Mouse (Mus musculus) layer of hippocampus, postnatal 25 days (tissue): ENCODE measurements around the gene Wfdc1. TPM values are rescaled to one million over a fixed set of nuclear protein-coding genes. Genes with fewer than 3 reads are reported as not detected.

Source experiments
- DNase-seq, 2 experiments: peaks; one replicate each; pipeline ENCODE4 v3.0.0; 2022; ENCODE audit warnings: mixed read lengths in 2 of 2, low spot score in 1 of 2; ENCODE audit errors: extremely low spot score in 1 of 2
- total RNA-seq, 2 experiments: library from RNA; stranded (reverse); gene quantifications; 2 replicates each; pipeline ENCODE4 v1.2.3; 2021

The Wfdc1 gene
- total RNA-seq, 2 experiments from 2014 or later = 6.6 to 8.4 TPM

DNA sequence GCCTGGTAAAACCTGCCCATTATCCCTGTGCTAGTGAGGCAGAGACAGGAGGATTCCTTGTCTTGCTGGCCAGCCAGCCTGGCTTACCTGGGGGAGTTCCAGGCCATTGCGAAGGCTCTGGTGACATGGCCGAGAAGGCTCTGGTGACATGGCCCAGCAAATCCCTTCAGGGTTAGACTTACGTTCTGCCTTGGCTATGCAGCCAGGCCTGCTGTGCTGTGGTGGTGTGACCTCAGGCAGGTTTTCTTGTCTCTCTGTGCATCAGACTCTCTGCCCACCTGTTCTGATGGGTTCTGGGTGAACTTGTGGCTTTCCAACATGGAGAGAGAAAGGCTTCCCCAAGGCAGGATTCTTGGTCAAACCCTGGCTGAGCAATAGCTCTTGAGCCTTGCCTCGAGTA lies 28.8 kb upstream of the Wfdc1 start:
- DNase-seq = no peak

DNA sequence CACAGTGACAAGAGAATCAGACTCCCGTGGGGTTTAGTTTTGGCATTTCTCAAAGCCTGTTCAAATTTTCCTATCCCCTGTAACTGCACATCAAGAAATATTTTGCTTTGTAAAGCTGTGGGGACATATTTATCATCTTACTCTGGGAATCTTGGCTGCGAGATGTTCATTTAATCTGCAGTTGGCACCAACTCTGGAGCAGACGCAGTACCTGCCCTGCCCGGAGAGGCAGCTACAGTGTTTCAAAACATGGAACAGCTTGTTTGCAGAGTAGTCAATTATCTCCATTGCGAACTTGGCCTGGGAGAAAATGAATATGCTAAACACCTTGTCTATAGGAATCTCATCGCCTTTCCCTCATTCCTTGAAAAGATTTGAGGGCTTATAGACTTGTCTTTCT lies 27.9 kb upstream of the Wfdc1 start:
- no peak for DNase-seq

DNA sequence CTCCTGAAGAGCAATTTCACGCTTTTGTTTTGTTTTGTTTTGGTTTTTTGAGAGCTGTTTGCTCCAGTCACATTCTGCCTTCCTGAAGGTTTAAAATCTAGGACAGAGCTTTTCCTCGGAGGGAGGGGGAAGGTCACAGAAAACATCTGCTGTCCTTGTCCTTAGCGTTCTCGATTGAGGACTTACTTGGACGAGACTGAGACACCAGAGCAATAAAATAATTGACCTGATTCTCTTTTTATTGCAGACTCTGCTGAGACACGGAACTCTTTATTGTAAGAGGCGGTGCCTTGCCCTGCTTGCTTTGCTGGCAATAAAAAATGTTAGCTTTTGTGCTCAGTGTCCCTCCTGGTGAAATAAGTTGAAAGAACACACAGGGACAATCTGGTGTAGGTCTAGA lies 26.4 kb upstream of the Wfdc1 start:
- no peak for DNase-seq

DNA sequence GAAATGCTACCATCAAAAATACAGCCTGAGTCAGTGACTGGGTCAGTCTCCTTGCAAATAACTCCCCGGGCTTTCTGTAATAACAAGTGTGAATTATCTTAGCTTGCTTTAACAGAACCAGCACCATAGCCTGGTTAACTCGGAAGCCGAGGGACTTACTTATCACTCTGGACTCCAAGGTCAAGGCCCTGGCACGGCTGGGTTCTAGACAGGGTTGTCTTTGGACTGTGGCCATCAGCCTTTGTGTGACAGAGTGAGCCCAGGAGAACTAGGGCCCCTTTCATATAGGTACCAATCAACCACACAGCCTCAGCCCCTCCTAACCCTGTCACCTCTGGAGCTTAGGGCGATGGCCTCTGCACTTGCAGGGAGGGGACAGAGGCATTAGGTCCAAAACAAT lies 25.1 kb upstream of the Wfdc1 start:
- DNase-seq = no peak

DNA sequence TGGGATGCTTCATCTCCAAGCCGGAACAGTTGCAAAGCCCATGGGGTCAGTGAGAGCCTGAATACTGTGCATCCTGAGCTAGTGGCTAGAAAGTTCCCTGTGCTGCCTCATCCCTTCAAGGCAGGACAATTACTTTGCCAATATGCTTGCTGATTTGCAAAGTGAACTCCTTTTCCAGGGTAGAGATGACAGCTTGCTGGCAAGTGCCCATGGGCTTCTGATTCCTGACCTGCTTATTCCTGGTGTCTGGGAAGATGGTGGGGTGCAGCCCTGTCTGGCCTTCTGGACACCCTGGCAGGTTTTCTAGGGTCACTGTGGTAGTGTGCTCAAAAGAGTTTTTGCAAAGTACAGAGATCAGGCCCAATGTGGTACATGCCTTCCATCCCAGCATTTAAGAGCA lies 23.2 kb upstream of the Wfdc1 start:
- DNase-seq = no peak

DNA sequence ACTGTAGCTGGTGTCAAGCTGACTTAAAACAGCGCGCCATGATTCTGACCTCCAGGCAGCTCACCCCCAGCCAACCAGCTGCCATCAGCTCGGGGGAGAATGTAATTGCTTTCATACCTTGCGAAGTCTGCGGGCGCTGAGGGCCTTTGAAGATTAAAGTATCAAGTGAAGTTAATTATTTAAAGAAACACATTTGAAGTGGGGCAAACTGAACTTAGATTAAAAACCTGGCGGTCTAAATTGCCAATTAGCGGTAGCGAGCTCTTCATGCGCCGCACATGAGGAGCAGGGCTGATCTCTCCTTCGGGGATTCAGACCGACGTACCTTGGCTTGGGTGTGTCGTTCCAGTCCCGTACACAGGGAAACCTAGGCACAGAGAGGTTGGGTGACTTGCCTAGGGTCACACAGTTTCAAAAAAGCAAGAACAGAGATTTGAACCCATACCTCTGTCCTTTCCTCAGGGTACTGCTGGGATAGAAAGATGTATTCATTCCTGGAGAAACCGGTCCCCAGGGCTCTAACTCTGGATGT lies 21.7 kb upstream of the Wfdc1 start:
- DNase-seq = no peak

DNA sequence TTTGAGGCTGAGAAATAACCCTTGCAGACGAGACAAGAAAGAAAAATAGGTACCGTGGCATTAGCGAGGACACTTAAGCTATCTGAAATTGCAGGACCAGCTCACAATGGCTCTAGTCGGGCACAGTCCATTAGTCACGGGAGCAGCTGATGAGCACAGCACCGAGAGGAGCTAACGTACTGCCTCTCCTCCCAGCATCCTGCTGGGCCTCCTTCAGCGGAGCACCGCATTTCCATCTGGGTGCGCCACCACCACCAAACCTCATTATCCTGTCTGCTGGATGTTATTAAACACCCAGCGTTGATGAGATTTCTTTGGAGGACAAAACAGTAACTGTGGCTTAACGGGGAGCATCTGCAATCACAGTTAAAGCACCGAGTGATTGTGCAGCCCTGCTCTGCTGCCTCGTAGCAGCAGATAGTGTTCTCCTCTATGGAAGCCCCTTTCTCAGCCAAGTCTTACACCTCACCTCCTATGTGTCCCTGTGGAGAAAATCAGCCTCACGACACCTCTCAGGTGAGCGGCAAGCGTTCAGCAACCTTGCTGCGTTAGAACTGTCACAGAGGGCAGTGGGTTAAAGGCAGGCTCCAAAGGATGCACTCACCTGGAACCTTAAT lies 21.1 kb upstream of the Wfdc1 start:
- DNase-seq = no peak

DNA sequence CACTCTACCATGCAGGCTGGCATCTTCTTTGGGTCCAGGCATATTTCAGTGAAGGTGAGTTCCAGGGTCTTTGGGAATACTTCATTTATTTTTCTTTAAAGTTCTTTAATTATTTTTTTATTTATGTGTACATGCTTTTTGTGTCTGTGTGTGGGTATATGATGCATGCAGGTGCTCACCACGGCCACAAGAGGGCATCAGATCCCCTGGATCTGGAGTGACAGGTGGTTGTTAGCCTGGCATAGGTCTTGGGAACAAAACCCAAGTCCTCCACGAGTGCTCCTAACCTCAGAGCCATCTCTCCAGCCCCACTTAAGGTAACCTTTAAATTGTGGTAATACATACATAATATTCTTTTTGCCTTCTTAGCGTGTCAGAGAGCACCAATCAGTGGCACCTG lies 20.0 kb upstream of the Wfdc1 start:
- no peak for DNase-seq

DNA sequence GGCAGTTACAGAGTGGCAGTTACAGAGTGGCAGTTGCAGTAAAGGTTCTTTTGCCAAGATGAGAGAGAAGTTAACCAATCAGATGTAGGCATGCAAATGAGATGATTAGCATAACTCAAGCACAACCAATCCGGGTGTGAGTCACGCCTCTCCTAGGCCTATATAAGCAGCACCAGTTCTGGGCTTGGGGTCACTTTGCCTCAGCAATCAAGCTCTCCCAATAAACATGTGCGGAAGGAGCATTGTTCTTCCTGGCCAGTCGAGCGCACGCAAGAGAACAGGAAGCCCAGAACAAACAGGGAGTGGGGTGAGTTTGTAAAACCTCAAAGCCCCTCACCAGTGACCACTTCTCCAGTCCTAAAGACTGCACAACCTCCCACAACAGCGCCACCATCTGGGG lies 19.3 kb upstream of the Wfdc1 start:
- no peak for DNase-seq

DNA sequence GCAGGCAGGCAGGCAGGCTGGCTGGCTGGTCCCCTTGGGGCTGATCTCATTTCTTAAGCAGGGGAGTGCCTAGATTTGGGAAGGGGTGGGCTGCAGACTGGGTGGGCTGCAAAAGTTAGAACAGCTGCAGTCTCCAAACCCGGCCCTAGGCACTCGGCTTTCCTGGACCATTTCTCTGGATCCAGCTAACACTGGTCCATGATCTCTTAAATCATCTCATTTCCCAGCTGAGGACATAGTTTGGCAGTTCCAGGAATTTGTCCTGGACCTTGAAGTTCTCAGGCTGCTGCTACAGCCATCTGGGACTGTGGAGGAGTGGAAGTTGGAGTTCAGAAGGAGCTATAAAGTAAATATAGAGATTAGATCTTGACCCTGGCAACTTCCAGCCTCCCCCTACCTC lies 14.8 kb upstream of the Wfdc1 start:
- DNase-seq = no peak

DNA sequence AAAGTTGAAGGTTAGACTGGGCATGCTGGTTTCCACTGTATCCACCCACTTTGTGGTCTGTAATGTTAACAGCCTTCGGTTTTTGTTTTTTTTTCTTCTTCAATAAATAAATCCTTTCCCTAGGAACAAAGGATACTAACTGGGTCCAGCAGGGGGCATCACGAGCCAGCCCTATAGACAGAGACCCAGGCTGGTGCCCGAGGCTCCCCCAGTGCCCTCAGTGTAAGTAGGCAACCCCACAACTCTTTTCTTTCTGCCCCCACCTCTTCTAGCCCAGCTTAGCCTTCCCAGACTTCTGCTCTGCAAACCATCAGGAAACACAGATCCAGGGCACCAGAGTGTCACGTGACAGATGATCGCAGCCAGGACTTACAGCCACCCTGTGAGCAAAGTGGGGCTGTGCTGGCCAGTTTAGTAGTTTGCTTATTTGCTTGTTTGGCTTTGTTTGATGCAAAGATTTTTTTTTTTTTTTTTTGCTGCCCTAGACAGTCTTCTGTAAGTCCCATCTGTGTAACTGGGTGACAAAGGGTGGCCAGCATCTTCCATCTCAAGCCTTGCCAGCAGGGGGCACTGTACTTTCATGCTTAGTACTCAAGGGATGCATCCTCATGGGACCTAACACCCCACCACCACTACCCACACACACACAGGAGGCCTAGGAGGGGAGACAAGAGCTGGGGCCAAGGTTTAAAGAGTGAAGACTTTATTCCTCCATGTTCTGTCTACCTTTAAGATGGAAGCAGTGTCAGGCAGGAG lies 9.3 kb upstream of the Wfdc1 start:
- peak in 1 of 2 experiments; percentile 50 for DNase-seq

DNA sequence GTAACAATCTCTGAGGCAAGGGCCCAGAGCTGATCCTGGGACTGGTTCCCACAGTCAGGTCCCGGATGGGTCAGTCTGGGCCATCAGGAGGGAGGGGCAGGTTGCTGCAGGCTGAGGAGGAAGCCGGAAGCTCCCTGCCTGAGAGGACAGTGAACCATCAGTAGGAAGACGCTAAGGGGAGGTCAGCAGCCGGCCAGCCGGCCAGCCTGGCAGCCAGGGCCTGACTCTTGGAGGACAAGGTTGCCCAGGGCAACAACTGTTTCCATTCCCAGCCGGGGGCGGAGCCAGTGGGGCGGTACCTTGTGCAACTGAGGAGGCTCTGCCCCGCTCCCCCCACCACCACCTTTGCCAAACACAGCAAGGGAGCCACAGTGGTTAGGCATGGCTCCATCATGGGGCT lies 5.1 kb upstream of the Wfdc1 start:
- no peak for DNase-seq

DNA sequence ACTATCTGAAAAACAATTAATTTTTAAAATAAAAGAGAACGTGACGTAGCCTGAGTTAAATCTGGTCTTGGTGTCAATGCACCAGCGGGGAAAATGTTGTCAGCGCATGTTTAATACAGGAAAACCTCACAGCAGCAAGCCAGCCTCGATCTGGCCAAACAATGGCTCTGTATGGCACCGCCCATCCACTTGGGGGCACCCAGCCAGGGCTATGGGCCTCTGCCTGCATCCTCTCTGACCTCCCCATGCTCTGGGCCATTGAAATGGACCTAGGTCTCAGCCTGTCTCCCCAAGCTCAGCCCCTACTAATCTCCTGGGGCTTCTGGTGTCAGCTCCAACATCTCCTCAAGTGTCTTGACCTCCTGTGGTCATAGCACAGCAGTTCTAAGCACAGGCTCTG lies 4.3 kb upstream of the Wfdc1 start:
- DNase-seq = no peak

DNA sequence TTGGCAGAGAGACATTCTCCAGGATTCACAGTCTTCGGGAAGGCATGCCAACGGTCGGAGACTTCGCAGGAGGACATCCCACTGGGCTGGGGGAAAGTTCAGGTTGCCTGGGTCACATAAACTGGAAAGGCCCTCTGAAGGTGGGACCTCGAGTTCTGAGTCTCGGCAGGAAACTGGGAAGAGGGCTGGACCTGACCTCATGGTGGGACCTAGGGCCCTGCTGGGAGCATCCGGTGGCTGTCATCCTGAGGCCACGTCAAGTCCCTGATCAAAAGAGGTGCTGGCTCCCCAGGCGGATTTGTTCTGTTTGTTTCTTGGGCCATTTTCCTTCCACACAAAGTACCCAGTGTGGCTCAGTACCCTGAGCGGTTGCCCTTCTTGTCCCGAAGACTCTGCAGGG lies 2.7 kb upstream of the Wfdc1 start:
- DNase-seq = no peak

DNA sequence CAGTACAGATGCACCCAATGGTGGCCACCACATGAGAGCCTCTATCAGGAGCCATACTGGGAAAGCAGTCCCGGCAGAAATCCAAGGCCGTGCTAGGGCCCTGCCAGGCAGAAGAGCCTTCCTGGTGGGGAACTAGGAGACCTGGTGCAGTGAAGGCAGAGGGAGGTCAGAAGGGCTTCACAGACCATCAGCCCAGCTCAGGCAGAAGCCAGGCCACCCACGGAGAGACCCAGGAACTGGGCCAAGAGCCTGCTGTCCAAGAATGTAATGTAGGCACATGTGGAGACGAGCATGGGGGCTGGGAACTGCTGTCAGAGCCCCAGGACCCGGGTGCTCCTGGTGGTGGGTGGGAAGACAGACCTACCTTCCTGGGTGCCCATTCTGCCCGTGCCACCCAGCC lies 895 bp upstream of the Wfdc1 start:
- DNase-seq = no peak

DNA sequence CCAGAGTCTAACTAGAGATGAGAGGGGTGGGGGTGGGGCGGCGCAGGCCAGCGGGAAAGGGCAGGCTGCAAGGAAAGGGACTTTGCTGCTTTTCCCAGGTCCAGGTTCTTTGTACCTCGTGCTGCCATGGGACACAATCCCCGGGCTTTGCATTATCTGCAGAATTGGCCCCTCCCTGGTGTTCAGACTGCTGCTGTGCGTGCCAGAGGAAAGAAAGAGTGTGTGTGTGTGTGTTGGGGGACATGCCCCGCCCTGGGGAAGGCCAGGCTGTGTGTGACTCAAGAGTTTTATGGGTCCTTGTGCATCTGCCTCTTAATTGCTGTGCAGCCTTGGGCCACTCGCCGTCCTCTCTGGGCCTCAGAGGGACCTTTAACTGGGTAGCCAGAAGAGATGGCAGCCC lies 2.3 kb downstream of the Wfdc1 start:
- no peak for DNase-seq

DNA sequence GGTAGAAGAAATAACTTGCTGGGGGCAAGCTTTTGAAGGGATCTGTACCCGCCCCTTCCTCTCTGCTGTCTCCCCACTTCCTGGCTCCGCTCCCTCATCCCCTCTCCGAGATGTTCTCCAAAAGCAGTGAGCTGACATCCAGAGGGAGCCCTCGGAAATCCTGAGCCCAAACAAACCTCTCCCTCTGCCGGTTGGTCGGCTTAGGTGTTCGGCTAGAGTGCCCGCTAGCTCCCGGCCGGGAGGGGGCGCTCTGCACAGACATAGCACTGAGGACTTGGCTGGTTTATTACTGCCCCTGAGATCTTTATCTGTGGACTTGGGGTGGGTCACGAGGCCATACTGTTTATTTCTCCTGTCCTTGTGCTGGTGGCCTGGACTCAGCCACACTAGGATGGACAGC lies 3.1 kb downstream of the Wfdc1 start:
- no peak for DNase-seq

DNA sequence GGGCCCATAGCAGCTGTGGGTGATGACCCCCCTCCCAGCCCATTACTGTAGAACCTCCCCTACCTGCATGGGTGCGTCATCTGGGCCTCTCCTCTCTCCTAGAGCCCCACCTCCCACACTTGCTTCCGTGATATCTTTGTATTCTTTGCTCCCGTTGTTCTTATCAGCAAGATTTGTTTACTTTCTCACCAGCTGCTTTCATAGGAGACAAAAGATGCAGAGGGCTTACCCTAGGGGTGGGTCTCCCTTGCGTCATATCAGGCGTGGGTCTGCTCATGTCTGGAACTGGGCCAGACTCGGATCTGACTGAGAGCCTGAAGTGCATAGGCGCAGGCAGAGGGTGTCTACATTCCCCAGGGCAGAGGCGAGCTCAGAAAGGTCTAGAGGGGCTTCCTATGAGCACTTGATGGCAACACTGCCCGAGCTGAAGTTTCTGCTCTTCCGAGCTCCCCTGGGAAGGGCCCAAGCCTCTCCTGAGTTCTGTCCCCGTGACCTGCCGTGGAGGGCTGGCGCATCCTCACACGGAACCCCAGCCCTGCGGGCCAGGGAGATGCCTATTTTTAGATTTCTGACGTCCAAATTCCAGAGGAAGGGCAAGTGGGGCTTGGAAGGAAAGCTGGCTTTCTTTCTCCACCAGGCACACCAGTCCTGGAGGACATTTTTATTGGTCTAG lies 4.4 kb downstream of the Wfdc1 start:
- no peak for DNase-seq

DNA sequence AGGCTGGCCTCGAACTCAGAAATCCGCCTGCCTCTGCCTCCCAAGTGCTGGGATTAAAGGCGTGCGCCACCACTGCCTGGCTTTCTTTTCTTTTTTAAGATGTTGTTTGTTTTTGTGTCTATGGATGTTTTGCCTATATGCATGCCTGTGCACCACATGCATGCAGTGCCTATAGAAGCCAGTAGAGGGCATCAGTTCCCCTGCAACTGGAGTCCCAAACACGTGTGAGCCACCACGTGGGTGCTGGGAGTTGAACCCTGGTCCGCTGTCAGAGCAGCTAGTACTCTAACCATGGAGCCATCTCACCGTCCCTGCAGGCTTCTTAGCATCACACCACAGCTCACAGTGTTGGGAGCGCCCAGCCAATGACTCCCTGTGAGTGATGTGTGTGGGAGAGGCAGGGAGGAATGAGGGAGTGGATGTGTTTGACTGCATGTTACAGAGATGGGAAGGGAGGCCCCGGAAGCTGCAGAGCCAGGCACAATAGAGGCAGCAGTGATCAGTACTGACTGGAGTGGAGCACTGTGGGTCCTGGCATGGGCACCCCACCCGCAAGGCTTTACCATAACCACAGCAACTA lies 7.9 kb downstream of the Wfdc1 start:
- no peak for DNase-seq

DNA sequence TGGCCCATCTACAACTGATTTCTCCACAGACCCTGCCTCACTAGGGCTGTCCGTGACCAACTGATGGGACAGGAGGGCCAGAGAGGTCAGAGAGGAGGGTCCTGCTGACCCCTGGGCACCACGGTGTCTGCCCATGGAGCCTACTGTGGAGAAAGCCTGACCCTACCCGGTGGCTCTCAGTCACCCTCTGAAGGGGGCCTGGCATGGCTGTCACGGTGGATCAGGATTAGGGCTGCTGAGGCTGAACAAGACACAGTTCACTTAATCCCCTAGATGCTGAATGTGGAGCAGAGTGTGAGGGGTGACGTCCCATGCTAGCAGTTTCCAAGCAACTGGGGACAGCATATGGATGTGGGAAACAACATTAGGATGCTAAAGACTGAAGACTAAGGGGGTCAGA lies 9.3 kb downstream of the Wfdc1 start:
- no peak for DNase-seq

DNA sequence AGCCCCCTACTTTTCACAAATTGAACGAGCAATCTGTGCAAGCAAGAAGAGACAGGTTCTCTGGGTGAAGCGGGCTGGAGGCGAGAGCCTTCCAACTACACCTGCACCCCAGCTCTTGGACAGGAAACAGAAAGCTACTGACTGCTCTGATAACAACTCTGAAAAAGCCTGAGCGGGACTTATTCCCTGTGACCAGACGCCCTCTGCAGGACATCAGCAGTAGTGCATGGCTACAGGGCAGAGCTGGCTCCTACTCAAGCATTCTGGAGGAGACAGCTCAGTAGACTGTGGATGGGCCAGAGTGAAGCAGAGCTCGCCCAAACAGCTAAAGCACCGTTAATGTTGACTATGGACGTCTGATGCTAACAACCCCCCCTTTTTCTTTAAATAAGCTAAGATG lies 10.2 kb downstream of the Wfdc1 start:
- DNase-seq = peak; percentile 80 to 98
